Mouse (Mus musculus) liver, embryonic 14.5 days (tissue): ENCODE data around the gene Ppargc1a.

Source experiments
- CTCF ChIP-seq: IDR thresholded peaks from 2 replicates; pipeline ENCODE4 v1.5.1; 2016; ENCODE audit warnings: antibody characterized with exemption, low read depth, control low read depth
- EP300 ChIP-seq: IDR thresholded peaks from 2 replicates; pipeline ENCODE4 v1.6.1; 2016; ENCODE audit warnings: antibody characterized with exemption, low read depth

DNA sequence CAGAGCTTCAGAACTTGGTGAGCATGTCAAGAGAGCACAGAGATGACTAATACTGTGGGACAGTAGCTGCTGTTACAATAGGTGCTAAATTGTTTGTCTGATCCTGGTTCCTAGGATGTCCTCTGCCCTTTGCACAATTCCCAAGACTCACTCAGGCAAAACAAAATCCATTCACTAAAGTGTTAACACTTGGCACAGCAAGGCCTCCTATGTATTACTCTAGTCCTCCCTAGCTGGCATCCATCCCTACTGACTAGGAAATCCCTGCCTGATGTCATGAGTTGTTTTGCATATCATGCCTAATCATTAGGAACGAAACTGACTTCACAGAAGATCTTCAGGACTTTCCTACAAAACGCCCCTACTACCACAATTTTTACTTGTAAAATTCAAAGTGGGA lies 88.1 kb downstream of the Ppargc1a start:
- TF ChIP-seq CTCF = no peak
- no peak for TF ChIP-seq EP300
